Mouse (Mus musculus) stomach, embryonic 16.5 days (tissue): ENCODE measurements around the gene Lenep. TPM values are rescaled to one million over a fixed set of nuclear protein-coding genes. Genes with fewer than 3 reads are reported as not detected.

Experiments used
- ATAC-seq: fragments of 200-750 bp; cut with Nextera tagmentation; 2 replicates; pipeline ENCODE4 v1.8.0; 2017; ENCODE audit warnings: moderate number of reproducible peaks, moderate TSS enrichment; ENCODE audit not compliant: insufficient read depth, low FRiP score
- H3K27ac ChIP-seq: fragments of 300-500 bp; sonication (generic); 2 replicates; pipeline ENCODE4 v1.5.1; 2014; ENCODE audit warnings: low read length
- H3K27me3 ChIP-seq: fragments of 300-500 bp; sonication (generic); 2 replicates; pipeline ENCODE4 v1.6.1; 2014; ENCODE audit warnings: low read length, control low read depth, mixed read lengths; ENCODE audit not compliant: control insufficient read depth, insufficient read depth
- H3K36me3 ChIP-seq: fragments of 300-500 bp; sonication (generic); 2 replicates; pipeline ENCODE4 v1.6.1; 2014; ENCODE audit warnings: low read length; ENCODE audit not compliant: control insufficient read depth, insufficient read depth
- H3K4me1 ChIP-seq: fragments of 300-500 bp; sonication (generic); 2 replicates; pipeline ENCODE4 v1.6.1; 2014; ENCODE audit warnings: low read length, control low read depth, mixed read lengths; ENCODE audit not compliant: control insufficient read depth, insufficient read depth
- H3K4me2 ChIP-seq: fragments of 300-500 bp; sonication (generic); 2 replicates; pipeline ENCODE4 v1.6.1; 2014; ENCODE audit warnings: low read depth, low read length, mixed read lengths
- H3K4me3 ChIP-seq: fragments of 300-500 bp; sonication (generic); replicated peaks from 2 replicates; pipeline ENCODE4 v1.5.1; 2014; ENCODE audit warnings: mild to moderate bottlenecking, low read length
- H3K9ac ChIP-seq: fragments of 300-500 bp; sonication (generic); 2 replicates; pipeline ENCODE4 v1.6.1; 2014; ENCODE audit warnings: low read length
- H3K9me3 ChIP-seq: fragments of 300-500 bp; sonication (generic); replicated peaks from 2 replicates; pipeline ENCODE4 v1.6.1; 2016; ENCODE audit warnings: low read length, control low read depth; ENCODE audit not compliant: control insufficient read depth
- WGBS: fragments of 180-500 bp; shearing (Covaris S2); extraction: QIAGEN DNeasy Blood & Tissue Kit; methylation state at CpG from one replicate; pipeline ENCODE4 v1.1.7; 2014; 5-methylcytosine and 5-hydroxymethylcytosine counted together
- polyA plus RNA-seq: library from polyadenylated mRNA; unstranded; fragments of >200 nt; fragmentation: Nextera tagmentation; extraction: Ambion mirVana; gene quantifications from 2 replicates; pipeline ENCODE4 v1.2.1, GENCODE M21; 2015

Lenep gene
- polyA plus RNA-seq, 1 experiment from 2014 or later: not detected

- Histone ChIP-seq H3K4me1 (peaks cover 18% of the 10 kb centered on the region), H3K27ac (peak overlapping the region; percentile 98), H3K9me3 (no peaks in the 10 kb centered on the region), H3K36me3 (no peaks in the 10 kb centered on the region), H3K27me3 (no peaks in the 10 kb centered on the region), H3K4me3 (peak overlapping the region; percentile 81), H3K4me2 (peak overlapping the region; percentile 100), H3K9ac (peak overlapping the region; percentile 86)
- WGBS: under 1% methylated on average over 44 of the region's 44 CpGs
- ATAC-seq: no peak
These were observed 6.6 kb downstream of the Lenep start for GRCm38 (mm10) chr3:89395806-89396653.

- peak overlapping the region; percentile 100 for H3K4me2 ChIP-seq
- H3K27ac ChIP-seq: peak overlapping the region; percentile 98
- peaks cover 19% of the 10 kb centered on the region for H3K4me1 ChIP-seq
- H3K27me3 ChIP-seq: no peaks in the 10 kb centered on the region
- 6% methylated on average over 10 of the region's 10 CpGs for WGBS
- no peaks in the 10 kb centered on the region for H3K36me3 ChIP-seq
- H3K9me3 ChIP-seq: no peaks in the 10 kb centered on the region
- H3K4me3 ChIP-seq: peak overlapping the region; percentile 81
- peak overlapping the region; percentile 86 for H3K9ac ChIP-seq
- ATAC-seq: no peak
These were observed 7.2 kb downstream of the Lenep start for GRCm38 (mm10) chr3:89395419-89395805.

DNA sequence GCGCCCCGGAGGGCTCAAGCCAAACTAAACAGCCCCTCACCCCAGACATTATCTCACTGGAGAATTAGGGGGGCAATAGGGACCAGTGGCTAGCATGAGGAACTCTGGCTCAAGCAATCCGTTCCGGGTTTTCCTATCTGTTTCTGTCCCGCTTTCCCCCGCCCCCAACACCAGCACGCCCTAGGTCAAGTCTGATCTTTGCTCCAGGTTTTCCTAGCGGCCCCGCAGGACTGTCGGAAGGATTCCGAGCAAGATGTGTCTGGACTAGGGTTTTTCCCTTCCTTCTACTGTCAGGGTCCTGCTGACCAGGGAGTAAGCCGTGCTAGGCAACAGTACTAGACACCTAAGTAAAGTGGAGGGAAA lies 7.7 kb downstream of the Lenep start:
- Histone ChIP-seq H3K9me3 (no peaks in the 10 kb centered on the region), H3K4me3 (peak overlapping the region; percentile 81), H3K27ac (peak overlapping the region; percentile 98), H3K4me2 (peak overlapping the region; percentile 100), H3K4me1 (peaks cover 25% of the 10 kb centered on the region), H3K9ac (peak overlapping the region; percentile 86), H3K36me3 (no peaks in the 10 kb centered on the region), H3K27me3 (no peaks in the 10 kb centered on the region)
- peak; percentile 16 for ATAC-seq
- WGBS: under 1% methylated on average over 12 of the region's 12 CpGs

DNA sequence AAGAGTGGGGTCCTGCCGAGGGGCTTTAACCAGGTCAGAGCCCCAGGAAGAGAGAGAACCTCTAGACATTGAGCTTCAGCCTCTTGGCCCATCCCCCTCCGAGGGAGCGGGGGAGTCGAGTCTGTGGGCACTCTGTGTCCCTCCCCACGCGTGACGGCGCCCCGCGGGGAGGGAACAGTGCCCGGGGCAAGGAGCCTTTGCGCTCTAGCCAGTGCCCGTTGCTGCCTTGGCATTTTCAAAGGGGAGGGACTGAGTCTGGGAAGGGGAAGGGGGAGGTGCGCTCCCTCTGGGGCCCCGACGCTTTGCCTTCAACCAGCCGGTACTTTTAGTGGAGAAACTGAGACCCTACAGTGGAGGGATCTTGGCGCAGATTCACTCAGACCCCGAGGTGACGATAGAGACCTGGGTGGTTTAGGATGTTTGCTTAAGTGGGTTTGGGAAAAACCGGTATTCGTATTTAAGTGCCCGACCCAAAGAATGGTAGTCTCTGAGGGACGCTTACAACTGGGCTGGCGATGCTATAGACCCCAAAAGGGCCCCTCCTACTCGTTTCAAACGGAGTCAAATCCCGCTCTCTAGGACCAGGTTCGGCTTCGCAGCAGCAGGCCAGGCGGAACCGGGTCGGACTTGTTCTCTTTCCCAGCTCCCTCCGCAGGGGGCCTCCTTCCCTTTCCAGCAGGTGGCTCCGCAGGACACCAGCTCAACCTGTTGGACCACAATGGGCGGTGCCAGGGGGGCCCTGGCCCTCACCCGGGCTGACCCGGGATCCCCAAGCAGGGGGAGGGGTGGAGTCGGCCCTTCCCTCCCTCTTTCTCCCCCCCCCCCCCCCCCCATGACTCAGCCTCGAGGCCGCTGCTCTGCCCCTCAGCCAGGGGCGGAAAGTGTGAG lies 8.3 kb downstream of the Lenep start, which contains the start of gene Zbtb7b:
TSS of gene Zbtb7b (minus strand) at position 771 of the 888 bp plus-strand sequence.
- ATAC-seq: peak; percentile 44
- Histone ChIP-seq H3K27ac (peak within 1 kb of the TSS; percentile 98), H3K9me3 (no peaks in the 10 kb centered on the region), H3K9ac (peak within 1 kb of the TSS; percentile 86), H3K4me3 (peak within 1 kb of the TSS; percentile 81), H3K4me1 (peaks cover 30% of the 10 kb centered on the region), H3K27me3 (no peaks in the 10 kb centered on the region), H3K36me3 (no peaks in the 10 kb centered on the region), H3K4me2 (peak within 1 kb of the TSS; percentile 100)
- under 1% methylated on average over 39 of the region's 42 CpGs for WGBS

GRCm38 (mm10) chr3:89393605-89394004 lies 9.0 kb downstream of the Lenep start:
- under 1% methylated on average over 15 of the region's 15 CpGs for WGBS
- Histone ChIP-seq H3K4me2 (peak overlapping the region; percentile 100), H3K27ac (peak overlapping the region; percentile 98), H3K4me3 (peak overlapping the region; percentile 81), H3K9me3 (no peaks in the 10 kb centered on the region), H3K4me1 (peaks cover 34% of the 10 kb centered on the region), H3K36me3 (no peaks in the 10 kb centered on the region), H3K27me3 (no peaks in the 10 kb centered on the region), H3K9ac (peak overlapping the region; percentile 90)
- peak; percentile 93 for ATAC-seq

DNA sequence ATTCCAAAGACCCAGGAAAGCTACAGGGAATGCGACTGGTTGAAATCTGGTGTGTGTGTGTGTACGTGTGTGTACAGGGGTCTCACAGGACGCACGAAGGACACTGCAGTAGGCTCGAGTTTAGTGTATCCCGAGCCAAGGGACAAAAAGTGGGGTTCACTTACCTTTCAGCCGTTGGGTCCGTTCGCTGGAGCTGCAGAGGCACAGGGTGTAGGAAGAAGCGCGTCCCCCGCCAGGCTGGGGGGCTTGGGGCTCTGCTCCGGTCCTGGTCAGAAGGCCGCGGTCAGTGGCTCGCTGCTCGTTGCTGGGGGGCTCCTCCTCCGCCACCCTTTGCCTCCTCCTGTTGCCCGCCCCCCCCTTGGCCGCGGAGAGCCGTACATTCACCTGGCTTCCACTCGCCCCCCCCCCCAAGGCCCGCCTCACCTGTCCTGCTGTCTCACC lies 9.7 kb downstream of the Lenep start:
- Histone ChIP-seq H3K4me2 (peak overlapping the region; percentile 100), H3K27me3 (no peaks in the 10 kb centered on the region), H3K4me1 (peaks cover 40% of the 10 kb centered on the region), H3K27ac (peak overlapping the region; percentile 95), H3K9me3 (no peaks in the 10 kb centered on the region), H3K9ac (peak overlapping the region; percentile 90), H3K4me3 (peak overlapping the region; percentile 81), H3K36me3 (no peaks in the 10 kb centered on the region)
- no peak for ATAC-seq
- under 1% methylated on average over 23 of the region's 24 CpGs for WGBS

GRCm38 (mm10) chr3:89391663-89392511 lies 10.7 kb downstream of the Lenep start:
- Histone ChIP-seq H3K9me3 (no peaks in the 10 kb centered on the region), H3K27me3 (no peaks in the 10 kb centered on the region), H3K36me3 (no peaks in the 10 kb centered on the region), H3K27ac (peak overlapping the region; percentile 95), H3K4me3 (peak overlapping the region; percentile 81), H3K9ac (peak overlapping the region; percentile 90), H3K4me2 (peak overlapping the region; percentile 100), H3K4me1 (peaks cover 48% of the 10 kb centered on the region)
- no peak for ATAC-seq
- 0% methylated on average over 53 of the region's 56 CpGs for WGBS
